Mouse (Mus musculus) CH12.LX (cell line): Measurements from ENCODE around the gene Usp47. TPM values are rescaled to one million over a fixed set of nuclear protein-coding genes. Genes with fewer than 3 reads are reported as not detected.
A peak's percentile ranks its signal among the peaks of the same experiment; 100 is the strongest.

ENCODE experiments used
- DNase-seq: peaks from one replicate; pipeline ENCODE4 v3.0.0-alpha.2; 2013; ENCODE audit errors: extremely low read depth
- H3K27ac ChIP-seq: 2 replicates; pipeline ENCODE4 v1.5.1; 2012; ENCODE audit warnings: low read depth, mild to moderate bottlenecking, control low read depth, moderate library complexity; ENCODE audit not compliant: insufficient read depth
- H3K27me3 ChIP-seq: replicated peaks from 2 replicates; pipeline ENCODE3; 2012; ENCODE audit warnings: inconsistent platforms
- H3K36me3 ChIP-seq, 2 experiments: replicated peaks in 1 of 2; 2 replicates each; pipeline versions ENCODE3 to v1.6.1; 2012; ENCODE audit warnings: inconsistent platforms in 1 of 2, low read length in 1 of 2, mild to moderate bottlenecking in 1 of 2, mixed read lengths in 1 of 2, moderate library complexity in 1 of 2; ENCODE audit not compliant: control insufficient read depth in 1 of 2, insufficient read depth in 1 of 2
- H3K4me1 ChIP-seq, 2 experiments: 2 replicates each; pipeline ENCODE4 v1.6.1; 2012; ENCODE audit warnings: inconsistent platforms in 1 of 2, moderate library complexity in 1 of 2; ENCODE audit not compliant: insufficient read depth in 2 of 2, control insufficient read depth in 1 of 2
- H3K4me2 ChIP-seq: 2 replicates; pipeline ENCODE4 v1.6.1; 2012; ENCODE audit warnings: low read depth, mild to moderate bottlenecking, control low read depth; ENCODE audit not compliant: poor library complexity, insufficient read depth, severe bottlenecking
- H3K4me3 ChIP-seq, 3 experiments: fragments of 150-350 bp in 1 of 3; sonication (generic) in 1 of 3; replicated peaks in 1 of 3; 2 replicates each; pipeline versions ENCODE3 to v1.5.1; 2011 to 2012; ENCODE audit warnings: low read depth in 2 of 3, low read length in 2 of 3, mild to moderate bottlenecking in 2 of 3, moderate library complexity in 2 of 3, control low read depth in 1 of 3, improper control_type of control experiment in 1 of 3, inconsistent platforms in 1 of 3, mixed read lengths in 1 of 3; ENCODE audit not compliant: poor library complexity in 1 of 3
- H3K79me2 ChIP-seq: replicated peaks from 2 replicates; pipeline ENCODE4 v1.6.1; 2012; ENCODE audit warnings: mild to moderate bottlenecking, moderate library complexity; ENCODE audit not compliant: control insufficient read depth, poor library complexity, insufficient read depth, severe bottlenecking; ENCODE audit errors: extremely low read depth
- H3K9ac ChIP-seq: 2 replicates; pipeline ENCODE4 v1.6.1; 2012; ENCODE audit warnings: low read depth, mild to moderate bottlenecking, control low read depth, moderate library complexity; ENCODE audit not compliant: insufficient read depth
- H3K9me3 ChIP-seq: replicated peaks from 2 replicates; pipeline ENCODE3; 2012; ENCODE audit warnings: low read length, inconsistent platforms, mixed read lengths
- BHLHE40 ChIP-seq: IDR thresholded peaks from 2 replicates; pipeline ENCODE4 v1.6.1; 2011; ENCODE audit warnings: mild to moderate bottlenecking, low read depth, low read length, improper control_type of control experiment
- CHD2 ChIP-seq: IDR thresholded peaks from 2 replicates; pipeline ENCODE4 v1.6.1; 2011; ENCODE audit warnings: low read length, improper control_type of control experiment
- EP300 ChIP-seq: IDR thresholded peaks from 2 replicates; pipeline ENCODE4 v1.6.1; 2011; ENCODE audit warnings: low read length, improper control_type of control experiment
- ETS1 ChIP-seq: conservative IDR thresholded peaks from 2 replicates; pipeline ENCODE4 v1.6.1; 2012; ENCODE audit warnings: low read depth, mild to moderate bottlenecking, inconsistent platforms, low read length, improper control_type of control experiment, moderate library complexity
- HCFC1 ChIP-seq: IDR thresholded peaks from 2 replicates; pipeline ENCODE4 v1.6.1; 2012; ENCODE audit warnings: low read depth, mild to moderate bottlenecking, inconsistent platforms, low read length, improper control_type of control experiment
- IRF4 ChIP-seq: IDR thresholded peaks from 2 replicates; pipeline ENCODE4 v1.6.1; 2014; ENCODE audit warnings: low read depth, mild to moderate bottlenecking, inconsistent platforms, low read length, improper control_type of control experiment
- JUN ChIP-seq: IDR thresholded peaks from 2 replicates; pipeline ENCODE4 v1.6.1; 2011; ENCODE audit warnings: low read depth, mild to moderate bottlenecking, low read length, improper control_type of control experiment, moderate library complexity; ENCODE audit not compliant: insufficient read depth
- JUND ChIP-seq: conservative IDR thresholded peaks from 2 replicates; pipeline ENCODE4 v1.6.1; 2011; ENCODE audit warnings: low read depth, low read length, improper control_type of control experiment
- KAT2A ChIP-seq: IDR thresholded peaks from 2 replicates; pipeline ENCODE4 v1.6.1; 2012; ENCODE audit warnings: low read length, improper control_type of control experiment, inconsistent platforms; ENCODE audit not compliant: insufficient replicate concordance
- MAFK ChIP-seq: IDR thresholded peaks from 2 replicates; pipeline ENCODE4 v1.6.1; 2011; ENCODE audit warnings: low read length, improper control_type of control experiment; ENCODE audit not compliant: insufficient replicate concordance
- MAZ ChIP-seq: IDR thresholded peaks from 2 replicates; pipeline ENCODE4 v1.6.1; 2012; ENCODE audit warnings: low read depth, mild to moderate bottlenecking, inconsistent platforms, low read length, improper control_type of control experiment, moderate library complexity
- MEF2A ChIP-seq: IDR thresholded peaks from 2 replicates; pipeline ENCODE4 v1.6.1; 2014; ENCODE audit warnings: low read depth, mild to moderate bottlenecking, inconsistent platforms, low read length, improper control_type of control experiment, borderline replicate concordance
- MXI1 ChIP-seq: IDR thresholded peaks from 2 replicates; pipeline ENCODE4 v1.6.1; 2011; ENCODE audit warnings: mild to moderate bottlenecking, low read depth, low read length, improper control_type of control experiment
- MYC ChIP-seq: IDR thresholded peaks from 2 replicates; pipeline ENCODE4 v1.6.1; 2011; ENCODE audit warnings: low read depth, mild to moderate bottlenecking, improper control_type of control experiment, low read length
- NELFE ChIP-seq: IDR thresholded peaks from 2 replicates; pipeline ENCODE4 v1.6.1; 2011; ENCODE audit warnings: low read depth, low read length, improper control_type of control experiment
- POLR2AphosphoS2 ChIP-seq: IDR thresholded peaks from 2 replicates; pipeline ENCODE4 v1.6.1; 2011; ENCODE audit warnings: low read depth, low read length, improper control_type of control experiment
- RCOR1 ChIP-seq: conservative IDR thresholded peaks from 2 replicates; pipeline ENCODE4 v1.6.1; 2012; ENCODE audit warnings: low read depth, mild to moderate bottlenecking, inconsistent platforms, low read length, improper control_type of control experiment
- TCF12 ChIP-seq: IDR thresholded peaks from 2 replicates; pipeline ENCODE4 v1.6.1; 2014; ENCODE audit warnings: low read depth, mild to moderate bottlenecking, inconsistent platforms, low read length, improper control_type of control experiment
- ZC3H11A ChIP-seq: IDR thresholded peaks from 2 replicates; pipeline ENCODE4 v1.6.1; 2012; ENCODE audit warnings: low read depth, mild to moderate bottlenecking, inconsistent platforms, low read length, improper control_type of control experiment
- dilution Hi-C: fragments of 300-500 bp; cut with MboI; formaldehyde crosslinking; loops from 2 replicates; pipeline ENCODE4 v1.14.3; 2020; ENCODE audit warnings: low sequenced_read_pairs; ENCODE audit not compliant: extremely low pct_unique_long_range_greater_than_20kb, extremely low pct_ligation_motif_present
- in situ Hi-C: fragments of 300-500 bp; cut with MboI; formaldehyde crosslinking; loops from 3 replicates; pipeline ENCODE4 v1.14.3; 2019; ENCODE audit warnings: low sequenced_read_pairs, low pct_ligation_motif_present, low pct_unique_long_range_greater_than_20kb, mixed read lengths
- polyA plus RNA-seq: library from polyadenylated mRNA; unstranded; fragments of >175 nt; gene quantifications from 2 replicates; pipeline ENCODE4 v1.2.1, GENCODE M21; 2012; ENCODE audit warnings: low read depth; ENCODE audit not compliant: insufficient read length
- total RNA-seq, 2 experiments: library from RNA; depleted of rRNA; stranded (reverse); fragments of 300-350 nt in 1 of 2; fragments of >200 nt in 1 of 2; gene quantifications; 2 replicates each; pipeline ENCODE4 v1.2.3; 2012 to 2014

The Usp47 gene
- total and polyA plus RNA-seq, 3 experiments, result 35.0 to 36.8 (median 35.8) TPM

GRCm38 (mm10) chr7:112130660-112131059 is 107.4 kb downstream of the Usp47 start:
- Histone ChIP-seq H3K27ac (peak overlapping the region; percentile 61), H3K4me2 (peak overlapping the region; percentile 64), H3K79me2 (no peaks in the 10 kb centered on the region), H3K4me1 (peaks cover 20 to 49% of the 10 kb centered on the region in 2 experiments), H3K36me3 (no peaks in the 10 kb centered on the region), H3K4me3 (no peak overlapping the region), H3K9me3 (no peaks in the 10 kb centered on the region), H3K27me3 (no peaks in the 10 kb centered on the region), H3K9ac (no peak overlapping the region)
- TF ChIP-seq BHLHE40 (peak; percentile 78), MXI1 (no peak), ETS1 (peak; percentile 91), HCFC1 (no peak), IRF4 (peak; percentile 96), ZC3H11A (no peak), JUND (peak; percentile 88), NELFE (no peak), TCF12 (peak; percentile 88), POLR2AphosphoS2 (no peak), MEF2A (peak; percentile 94), EP300 (peak; percentile 95), CHD2 (peak; percentile 58), MYC (0 out of 2 replicates have a peak, but pooled peaks have one; percentile 18), JUN (peak; percentile 80), MAZ (no peak), MAFK (peak; percentile 89), RCOR1 (peak; percentile 85)
- peak; percentile 82 for DNase-seq
- dilution Hi-C loops, result no loop called here
- in situ Hi-C loops, result no loop called here

- DNase-seq, result no peak
- peaks cover 20 to 47% of the 10 kb centered on the region in 2 experiments for H3K4me1 ChIP-seq
- 0 out of 2 replicates have a peak, but pooled peaks have one; percentile 0 for TF ChIP-seq ETS1
- no peak for TF ChIP-seq KAT2A
- dilution Hi-C loops, result no loop called here
- no peak overlapping the region for H3K9ac ChIP-seq
- H3K27ac ChIP-seq, result no peak overlapping the region
- H3K4me2 ChIP-seq, result no peak overlapping the region
- in situ Hi-C loops, result no loop called here
- H3K79me2 ChIP-seq, result no peaks in the 10 kb centered on the region
- H3K4me3 ChIP-seq, result no peak overlapping the region
- H3K36me3 ChIP-seq, result no peaks in the 10 kb centered on the region
- H3K27me3 ChIP-seq, result no peaks in the 10 kb centered on the region
- no peaks in the 10 kb centered on the region for H3K9me3 ChIP-seq
Observed at GRCm38 (mm10) chr7:112132005-112132404, 108.7 kb downstream of the Usp47 start.
